Mouse (Mus musculus) adrenal gland, postnatal 36 days (tissue): ENCODE data around the gene Cabp4. TPM values are rescaled to one million over a fixed set of nuclear protein-coding genes. Genes with fewer than 3 reads are reported as not detected.

Source experiments
- DNase-seq, 2 experiments: peaks; one replicate each; pipeline ENCODE4 v3.0.0; 2021; ENCODE audit warnings: mixed read lengths in 1 of 2
- total RNA-seq, 2 experiments: library from RNA; stranded (reverse); gene quantifications; 2 replicates each; pipeline ENCODE4 v1.2.3; 2021

Cabp4 gene
- total RNA-seq, 2 experiments from 2014 or later = 0.30 to 0.40 TPM

- DNase-seq = peak; percentile 72 to 73
These were observed 43.0 kb downstream of the Cabp4 start for GRCm38 (mm10) chr19:4100718-4101261.

- DNase-seq = peak; percentile 92 to 94
These were observed 43.8 kb downstream of the Cabp4 start, which contains the start of gene Pitpnm1 for GRCm38 (mm10) chr19:4099837-4100717. Gene Pitpnm1, plus strand, starts transcription at chr19:4099998.

GRCm38 (mm10) chr19:4099056-4099455 is 44.8 kb downstream of the Cabp4 start:
- peak; percentile 95 to 98 for DNase-seq

- DNase-seq = peak; percentile 42 to 48
These were observed 45.4 kb downstream of the Cabp4 start for GRCm38 (mm10) chr19:4098426-4098825.

- peak; percentile 89 to 90 for DNase-seq
These were observed 46.4 kb downstream of the Cabp4 start for GRCm38 (mm10) chr19:4097441-4097825.

GRCm38 (mm10) chr19:4096642-4097440 is 47.0 kb downstream of the Cabp4 start, which contains the start of gene Cdk2ap2:
Gene Cdk2ap2, plus strand, starts transcription at chr19:4097182.
- peak; percentile 99 for DNase-seq

- DNase-seq = no peak
These were observed 48.0 kb downstream of the Cabp4 start for GRCm38 (mm10) chr19:4095802-4096201.

- DNase-seq = no peak
These were observed 49.0 kb downstream of the Cabp4 start for GRCm38 (mm10) chr19:4094774-4095303.

GRCm38 (mm10) chr19:4094348-4094747 is 49.5 kb downstream of the Cabp4 start:
- no peak for DNase-seq

- DNase-seq = no peak
These were observed 50.1 kb downstream of the Cabp4 start for GRCm38 (mm10) chr19:4093772-4094171.

GRCm38 (mm10) chr19:4092750-4093149 is 51.1 kb downstream of the Cabp4 start:
- DNase-seq = no peak

GRCm38 (mm10) chr19:4091383-4091782 is 52.5 kb downstream of the Cabp4 start:
- DNase-seq = no peak

GRCm38 (mm10) chr19:4090446-4090845 is 53.4 kb downstream of the Cabp4 start:
- no peak for DNase-seq

GRCm38 (mm10) chr19:4089128-4089527 is 54.7 kb downstream of the Cabp4 start:
- DNase-seq = no peak

- DNase-seq = no peak
These were observed 55.7 kb downstream of the Cabp4 start for GRCm38 (mm10) chr19:4088146-4088545.

- DNase-seq = no peak
These were observed 56.7 kb downstream of the Cabp4 start for GRCm38 (mm10) chr19:4087090-4087489.

- DNase-seq = no peak
These were observed 57.7 kb downstream of the Cabp4 start for GRCm38 (mm10) chr19:4086156-4086555.

Other genes with a start within 250 kb of the Cabp4 start
- gene Tcirg1, start 236.9 kb downstream of the Cabp4 start, total RNA-seq = 10 to 100 TPM; 57.7 to 65.9 TPM
- 100 to 1,000 TPM; 331 to 356 TPM for gene Ndufs8, start 231.3 kb downstream of the Cabp4 start, total RNA-seq
- gene Aldh3b1, start 214.2 kb downstream of the Cabp4 start, total RNA-seq = 100 to 1,000 TPM in 1 of 2 experiments, 10 to 100 TPM in 1; 30.1 to 194 TPM
- 10 to 100 TPM; 49.1 to 62.5 TPM for gene Unc93b1, start 208.8 kb downstream of the Cabp4 start, total RNA-seq
- 1 to 10 TPM in 1 of 2 experiments, under 1 TPM in 1; 0.20 to 1.1 TPM for gene Aldh3b3, start 185.4 kb downstream of the Cabp4 start, total RNA-seq
- 10 to 100 TPM in 1 of 2 experiments, 1 to 10 TPM in 1; 4.6 to 13.8 TPM for gene Aldh3b2, start 171.7 kb downstream of the Cabp4 start, total RNA-seq
- gene Acy3, start 157.5 kb downstream of the Cabp4 start, total RNA-seq = 10 to 100 TPM; 18.2 to 20.1 TPM
- gene Tbx10, start 151.3 kb downstream of the Cabp4 start, total RNA-seq = not detected
- 10 to 100 TPM; 20.4 to 30.8 TPM for gene Nudt8, start 143.5 kb downstream of the Cabp4 start, total RNA-seq
- under 1 TPM; 0.72 to 0.96 TPM for gene Gm49405, start 143.4 kb downstream of the Cabp4 start, total RNA-seq
- gene Doc2g, start 140.7 kb downstream of the Cabp4 start, total RNA-seq = 1 to 10 TPM; 1.1 to 1.9 TPM
- gene Ndufv1, start 131.2 kb downstream of the Cabp4 start, total RNA-seq = 100 to 1,000 TPM; 355 to 381 TPM
- gene Gstp1, start 106.0 kb downstream of the Cabp4 start, total RNA-seq = 100 to 1,000 TPM; 354 to 397 TPM
- gene Gstp2, start 98.0 kb downstream of the Cabp4 start, total RNA-seq = 10 to 100 TPM; 56.1 to 59.7 TPM
- gene Gstp3, start 84.5 kb downstream of the Cabp4 start, total RNA-seq = under 1 TPM; 0.63 to 0.99 TPM
- not detected for gene Cabp2, start 62.5 kb downstream of the Cabp4 start, total RNA-seq
- gene Cdk2ap2, start 46.9 kb downstream of the Cabp4 start, total RNA-seq = 100 to 1,000 TPM; 109 to 132 TPM
- gene Pitpnm1, start 44.0 kb downstream of the Cabp4 start, total RNA-seq = 100 to 1,000 TPM in 1 of 2 experiments, 10 to 100 TPM in 1; 59.7 to 158 TPM
- gene Aip, start 18.2 kb downstream of the Cabp4 start, total RNA-seq = 100 to 1,000 TPM; 104 to 124 TPM
- under 1 TPM in 1 of 2 experiments, not detected in 1; 0.10 TPM for gene Gpr152, start 4.2 kb downstream of the Cabp4 start, total RNA-seq
- 100 to 1,000 TPM; 171 to 195 TPM for gene Coro1b, start 4.6 kb upstream of the Cabp4 start, total RNA-seq
- 1 to 10 TPM; 1.4 to 3.1 TPM for gene Ptprcap, start 9.6 kb upstream of the Cabp4 start, total RNA-seq
- 10 to 100 TPM; 27.6 to 37.5 TPM for gene Rps6kb2, start 19.3 kb upstream of the Cabp4 start, total RNA-seq
- 1 to 10 TPM; 2.0 to 2.8 TPM for gene Carns1, start 31.4 kb upstream of the Cabp4 start, total RNA-seq
- gene Tbc1d10c, start 47.3 kb upstream of the Cabp4 start, total RNA-seq = 1 to 10 TPM in 1 of 2 experiments, under 1 TPM in 1; 0.70 to 1.0 TPM
- 100 to 1,000 TPM; 403 to 410 TPM for gene Ppp1ca, start 48.0 kb upstream of the Cabp4 start, total RNA-seq
- gene Rad9a, start 57.6 kb upstream of the Cabp4 start, total RNA-seq = 1 to 10 TPM; 7.6 TPM
- 10 to 100 TPM in 1 of 2 experiments, 1 to 10 TPM in 1; 6.3 to 17.4 TPM for gene Clcf1, start 70.2 kb upstream of the Cabp4 start, total RNA-seq
- not detected for gene AC109138.7, start 70.3 kb upstream of the Cabp4 start, total RNA-seq
- gene Pold4, start 87.9 kb upstream of the Cabp4 start, total RNA-seq = 10 to 100 TPM; 50.2 to 54.4 TPM
- 10 to 100 TPM; 28.1 to 30.1 TPM for gene Ssh3, start 125.1 kb upstream of the Cabp4 start, total RNA-seq
- 1 to 10 TPM; 2.4 to 2.8 TPM for gene Ankrd13d, start 139.1 kb upstream of the Cabp4 start, total RNA-seq
- 10 to 100 TPM; 48.1 to 53.1 TPM for gene Grk2, start 162.2 kb upstream of the Cabp4 start, total RNA-seq